8 mouse cellular contexts compared by ENCODE assay signal in the genomic region with DNA sequence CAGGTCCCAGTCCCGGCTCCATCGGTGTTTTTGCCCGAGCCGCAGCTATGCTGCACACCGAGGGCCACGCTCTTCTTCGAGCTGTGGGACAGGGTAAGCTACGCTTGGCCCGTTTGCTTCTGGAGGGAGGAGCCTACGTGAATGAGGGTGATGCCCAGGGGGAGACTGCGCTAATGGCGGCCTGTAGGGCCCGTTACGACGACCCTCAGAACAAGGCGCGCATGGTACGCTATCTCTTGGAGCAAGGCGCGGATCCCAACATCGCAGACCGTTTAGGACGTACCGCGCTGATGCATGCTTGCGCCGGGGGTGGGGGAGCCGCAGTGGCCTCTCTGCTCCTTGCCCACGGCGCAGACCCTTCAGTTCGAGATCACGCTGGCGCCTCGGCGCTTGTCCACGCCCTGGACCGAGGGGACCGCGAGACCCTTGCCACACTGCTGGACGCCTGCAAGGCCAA. TPM values are rescaled to one million over a fixed set of nuclear protein-coding genes. Genes with fewer than 3 reads are reported as not detected.
DNase-seq lines count a peak whose midpoint lies in the region; ATAC-seq and TF ChIP-seq lines count a peak whose summit lies in the region.

No protein-coding gene starts in this region.

- peak overlapping the region; percentile 63 for H3K9ac ChIP-seq in embryonic facial prominence, embryonic 11.5 days (replicated peaks; ENCODE audit: low read length)
- peak overlapping the region; percentile 85 for H3K9ac ChIP-seq in hindbrain, embryonic 13.5 days
- H3K9ac ChIP-seq in stomach, postnatal 0 days (ENCODE audit: low read length), result peak overlapping the region; percentile 63

- no peak for DNase-seq in layer of hippocampus, adult 2 months (ENCODE audit: low spot score in 2 of 2)
- DNase-seq in layer of hippocampus, adult 9-10 months (ENCODE audit: low spot score), result no peak
- peak; percentile 37 for DNase-seq in adrenal gland, postnatal 25 days
- peak; percentile 61 for DNase-seq in embryonic facial prominence, embryonic 11.5 days (ENCODE audit: low spot score)
- DNase-seq in mesoderm, embryonic 11.5 days (ENCODE audit: low read depth, low spot score), result peak; percentile 47
- DNase-seq in stomach, postnatal 0 days (ENCODE audit: low spot score), result peak; percentile 27
- no peak for DNase-seq in urinary bladder, postnatal 14 days (ENCODE audit: low spot score)

- no peak for TF ChIP-seq EP300 in stomach, postnatal 0 days (optimal IDR thresholded peaks at IDR 0.05)

- H3K27me3 ChIP-seq in embryonic facial prominence, embryonic 11.5 days (ENCODE audit: control insufficient read depth, insufficient read depth, low read length), result peaks cover 13% of the 10 kb centered on the region
- H3K27me3 ChIP-seq in hindbrain, embryonic 13.5 days, result peaks cover 13% of the 10 kb centered on the region
- H3K27me3 ChIP-seq in stomach, postnatal 0 days (ENCODE audit: control insufficient read depth, insufficient read depth, low read length), result no peaks in the 10 kb centered on the region

- ATAC-seq in embryonic facial prominence, embryonic 11.5 days (replicated peaks; ENCODE audit: insufficient number of reproducible peaks, low FRiP score, low TSS enrichment, low read depth), result no peak
- ATAC-seq in hindbrain, embryonic 13.5 days (ENCODE audit: low FRiP score), result peak; percentile 3; the same call in 1 of the 2 replicates
- no peak for ATAC-seq in stomach, postnatal 0 days (ENCODE audit: low FRiP score, low TSS enrichment)

- peaks cover 6% of the 10 kb centered on the region for H3K4me1 ChIP-seq in embryonic facial prominence, embryonic 11.5 days (ENCODE audit: control insufficient read depth, insufficient read depth, low read length)
- peaks cover 70% of the 10 kb centered on the region for H3K4me1 ChIP-seq in hindbrain, embryonic 13.5 days (replicated peaks)
- 0 out of 2 replicates have a peak, but pooled peaks cover 3% of the 10 kb centered on the region for H3K4me1 ChIP-seq in stomach, postnatal 0 days (replicated peaks; ENCODE audit: control insufficient read depth, insufficient read depth)

- TF ChIP-seq CTCF in layer of hippocampus, adult 2 months (conservative IDR thresholded peaks at IDR 0.05), result no peak
- TF ChIP-seq CTCF in stomach, postnatal 0 days (IDR thresholded peaks at IDR 0.05; ENCODE audit: low read depth), result no peak

- no peaks in the 10 kb centered on the region for H3K9me3 ChIP-seq in embryonic facial prominence, embryonic 11.5 days (replicated peaks; ENCODE audit: control insufficient read depth, low read length)
- H3K9me3 ChIP-seq in hindbrain, embryonic 13.5 days, result no peaks in the 10 kb centered on the region
- no peaks in the 10 kb centered on the region for H3K9me3 ChIP-seq in stomach, postnatal 0 days (ENCODE audit: control insufficient read depth, low read length)

- no peaks in the 10 kb centered on the region for H3K36me3 ChIP-seq in embryonic facial prominence, embryonic 11.5 days (replicated peaks; ENCODE audit: control insufficient read depth, insufficient read depth, low read depth, low read length)
- H3K36me3 ChIP-seq in hindbrain, embryonic 13.5 days, result no peaks in the 10 kb centered on the region
- H3K36me3 ChIP-seq in stomach, postnatal 0 days (ENCODE audit: control insufficient read depth, insufficient read depth, low read length), result no peaks in the 10 kb centered on the region

- H3K4me2 ChIP-seq in embryonic facial prominence, embryonic 11.5 days (ENCODE audit: low read depth, low read length), result peak overlapping the region; percentile 98
- peak overlapping the region; percentile 98 for H3K4me2 ChIP-seq in hindbrain, embryonic 13.5 days
- H3K4me2 ChIP-seq in stomach, postnatal 0 days (replicated peaks; ENCODE audit: low read depth), result peak overlapping the region; percentile 81

- H3K4me3 ChIP-seq in layer of hippocampus, adult 2 months, result peak overlapping the region; percentile 64
- H3K4me3 ChIP-seq in embryonic facial prominence, embryonic 11.5 days (ENCODE audit: low read depth, low read length), result peak overlapping the region; percentile 40
- H3K4me3 ChIP-seq in hindbrain, embryonic 13.5 days, result peak overlapping the region; percentile 53
- peak overlapping the region; percentile 51 for H3K4me3 ChIP-seq in stomach, postnatal 0 days (ENCODE audit: low read depth, low read length)

- WGBS in embryonic facial prominence, embryonic 11.5 days, result under 1% methylated on average over 40 of the region's 40 CpGs
- under 1% methylated on average over 40 of the region's 40 CpGs for WGBS in hindbrain, embryonic 13.5 days
- under 1% methylated on average over 40 of the region's 40 CpGs for WGBS in stomach, postnatal 0 days

- H3K27ac ChIP-seq in layer of hippocampus, adult 2 months, result peak overlapping the region; percentile 92
- no peak overlapping the region for H3K27ac ChIP-seq in embryonic facial prominence, embryonic 11.5 days (replicated peaks; ENCODE audit: low read depth, low read length)
- peak overlapping the region; percentile 74 for H3K27ac ChIP-seq in hindbrain, embryonic 13.5 days
- H3K27ac ChIP-seq in stomach, postnatal 0 days (replicated peaks), result peak overlapping the region; percentile 67

RNA-seq across cellular contexts. Expression of gene Ankrd34a, which starts 1.0 kb away (rescaled TPM):
- total RNA-seq in layer of hippocampus, adult 2 months (2021), result 10 to 100 TPM; 55.2 to 56.7 TPM
- total RNA-seq in adrenal gland, postnatal 25 days (2021), result 0.71 and 0.97 TPM in 2 replicates
- polyA plus RNA-seq in embryonic facial prominence, embryonic 11.5 days (2014; fragmentation: Nextera tagmentation; extraction: Ambion mirVana), result 0.90 and 1.1 TPM in 2 replicates
- 9.7 and 10.5 TPM in 2 replicates for polyA plus RNA-seq in hindbrain, embryonic 13.5 days (2015; fragmentation: Nextera tagmentation; extraction: Ambion mirVana)
- 1.3 TPM in 2 replicates for polyA plus RNA-seq in stomach, postnatal 0 days (2015; fragmentation: Nextera tagmentation; extraction: Ambion mirVana)

RNA-seq across cellular contexts. Expression of gene Polr3gl, which starts 3.5 kb away (rescaled TPM):
- 10 to 100 TPM; 32.1 to 34.4 TPM for total RNA-seq in layer of hippocampus, adult 2 months (2021)
- total RNA-seq in adrenal gland, postnatal 25 days (2021), result 37.7 and 44.9 TPM in 2 replicates
- 13.2 and 14.2 TPM in 2 replicates for polyA plus RNA-seq in embryonic facial prominence, embryonic 11.5 days (2014; fragmentation: Nextera tagmentation; extraction: Ambion mirVana)
- polyA plus RNA-seq in hindbrain, embryonic 13.5 days (2015; fragmentation: Nextera tagmentation; extraction: Ambion mirVana), result 38.3 and 39.3 TPM in 2 replicates
- polyA plus RNA-seq in stomach, postnatal 0 days (2015; fragmentation: Nextera tagmentation; extraction: Ambion mirVana), result 16.1 and 20.1 TPM in 2 replicates

RNA-seq across cellular contexts. Expression of gene Lix1l, which starts 3.5 kb away (rescaled TPM):
- total RNA-seq in layer of hippocampus, adult 2 months (2021), result 10 to 100 TPM; 29.0 to 29.1 TPM
- total RNA-seq in adrenal gland, postnatal 25 days (2021), result 32.9 and 50.0 TPM in 2 replicates
- 6.5 and 7.0 TPM in 2 replicates for polyA plus RNA-seq in embryonic facial prominence, embryonic 11.5 days (2014; fragmentation: Nextera tagmentation; extraction: Ambion mirVana)
- 6.8 and 7.3 TPM in 2 replicates for polyA plus RNA-seq in hindbrain, embryonic 13.5 days (2015; fragmentation: Nextera tagmentation; extraction: Ambion mirVana)
- polyA plus RNA-seq in stomach, postnatal 0 days (2015; fragmentation: Nextera tagmentation; extraction: Ambion mirVana), result 3.7 and 3.8 TPM in 2 replicates

RNA-seq across cellular contexts. Expression of gene Gm16253, which starts 20.7 kb away (rescaled TPM):
- not detected for total RNA-seq in layer of hippocampus, adult 2 months (2021)
- total RNA-seq in adrenal gland, postnatal 25 days (2021), result not detected in 2 replicates
- polyA plus RNA-seq in embryonic facial prominence, embryonic 11.5 days (2014; fragmentation: Nextera tagmentation; extraction: Ambion mirVana), result not detected in 2 replicates
- polyA plus RNA-seq in hindbrain, embryonic 13.5 days (2015; fragmentation: Nextera tagmentation; extraction: Ambion mirVana), result 1.2 and 1.6 TPM in 2 replicates
- 0.18 and 0.46 TPM in 2 replicates for polyA plus RNA-seq in stomach, postnatal 0 days (2015; fragmentation: Nextera tagmentation; extraction: Ambion mirVana)

RNA-seq across cellular contexts. Expression of gene Rbm8a, which starts 32.3 kb away (rescaled TPM):
- 10 to 100 TPM; 51.4 to 52.0 TPM for total RNA-seq in layer of hippocampus, adult 2 months (2021)
- total RNA-seq in adrenal gland, postnatal 25 days (2021), result 72.9 and 97.5 TPM in 2 replicates
- polyA plus RNA-seq in embryonic facial prominence, embryonic 11.5 days (2014; fragmentation: Nextera tagmentation; extraction: Ambion mirVana), result 195 and 196 TPM in 2 replicates
- 123 and 129 TPM in 2 replicates for polyA plus RNA-seq in hindbrain, embryonic 13.5 days (2015; fragmentation: Nextera tagmentation; extraction: Ambion mirVana)
- 70.9 and 75.5 TPM in 2 replicates for polyA plus RNA-seq in stomach, postnatal 0 days (2015; fragmentation: Nextera tagmentation; extraction: Ambion mirVana)

Comparison
In these comparisons a context has a peak if more than half of its experiments do, and no peak if none do; other contexts are left out.
1. DNase-seq: peak in adrenal gland, postnatal 25 days (single experiment), embryonic facial prominence, embryonic 11.5 days (single experiment), mesoderm, embryonic 11.5 days (single experiment) and stomach, postnatal 0 days (single experiment); none in layer of hippocampus, adult 2 months (0 of 2), layer of hippocampus, adult 9-10 months (single experiment) and urinary bladder, postnatal 14 days (single experiment).
2. Peak in every context shown above with its lines, with median percentiles within 50 percentile points of each other: H3K4me3 ChIP-seq, H3K4me2 ChIP-seq and H3K9ac ChIP-seq.